Mouse (Mus musculus) embryo, embryonic 9.5 days (tissue): ENCODE data around the gene Crip1.

Experiments
- DNase-seq: peaks from one replicate; pipeline ENCODE4 v3.0.0-alpha.2; 2017; ENCODE audit errors: extremely low spot score

The Crip1 gene

DNA sequence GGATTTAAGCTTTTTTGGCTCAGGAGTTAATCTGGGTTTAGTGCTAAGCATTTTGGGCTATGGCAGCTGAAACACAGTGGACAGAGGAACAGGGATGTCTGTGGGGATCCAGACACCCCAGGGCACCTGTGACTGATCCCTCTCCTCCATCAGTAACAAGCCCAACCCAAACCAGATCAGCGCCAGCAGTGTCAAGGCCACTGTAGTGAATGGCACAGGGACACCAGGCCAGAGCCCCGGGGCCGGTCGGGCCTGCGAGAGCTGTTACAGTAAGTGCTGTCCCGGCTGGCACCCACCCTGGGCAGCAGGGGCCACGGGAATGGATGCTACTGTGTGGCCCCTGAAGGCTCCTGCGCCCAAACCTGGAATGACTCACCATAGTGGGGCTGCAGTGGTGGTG is 15.4 kb upstream of the Crip1 start:
- DNase-seq, result no peak

DNA sequence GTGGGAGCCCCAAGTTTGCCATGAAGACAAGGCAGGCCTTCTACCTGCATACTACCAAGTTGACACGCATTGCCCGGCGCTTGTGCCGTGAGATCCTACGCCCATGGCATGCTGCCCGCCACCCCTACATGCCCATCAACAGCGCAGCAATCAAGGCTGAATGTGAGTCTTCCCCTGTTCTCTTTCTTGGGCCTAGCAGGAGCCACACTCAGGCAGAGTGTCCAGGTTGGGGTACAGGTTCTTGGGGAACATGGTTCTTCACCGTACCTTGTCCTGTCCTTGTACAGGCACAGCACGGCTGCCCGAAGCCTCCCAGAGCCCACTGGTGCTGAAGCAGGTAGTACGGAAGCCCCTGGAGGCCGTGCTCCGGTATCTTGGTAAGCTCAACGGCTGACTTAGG is 14.5 kb upstream of the Crip1 start:
- DNase-seq, result no peak

DNA sequence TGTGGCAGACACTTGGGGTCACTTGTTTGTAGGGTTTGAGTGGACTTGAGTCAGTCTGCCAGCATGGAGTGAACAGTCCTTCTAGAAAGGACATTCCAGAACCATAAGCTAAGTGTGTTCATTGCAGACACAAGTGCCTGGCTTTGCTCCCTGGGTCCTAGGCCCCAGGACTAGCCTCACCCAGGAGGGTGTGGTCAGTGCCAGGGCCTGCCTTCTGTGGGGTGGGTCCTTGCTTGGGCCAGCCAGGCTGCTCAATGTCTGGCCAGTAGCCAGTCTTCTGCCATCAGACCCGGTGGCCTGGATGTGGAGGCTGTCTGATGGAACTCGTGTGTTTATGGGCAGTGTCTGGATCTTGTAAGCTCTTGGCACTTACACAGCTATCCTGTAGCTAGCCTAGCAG is 13.5 kb upstream of the Crip1 start:
- DNase-seq, result no peak

DNA sequence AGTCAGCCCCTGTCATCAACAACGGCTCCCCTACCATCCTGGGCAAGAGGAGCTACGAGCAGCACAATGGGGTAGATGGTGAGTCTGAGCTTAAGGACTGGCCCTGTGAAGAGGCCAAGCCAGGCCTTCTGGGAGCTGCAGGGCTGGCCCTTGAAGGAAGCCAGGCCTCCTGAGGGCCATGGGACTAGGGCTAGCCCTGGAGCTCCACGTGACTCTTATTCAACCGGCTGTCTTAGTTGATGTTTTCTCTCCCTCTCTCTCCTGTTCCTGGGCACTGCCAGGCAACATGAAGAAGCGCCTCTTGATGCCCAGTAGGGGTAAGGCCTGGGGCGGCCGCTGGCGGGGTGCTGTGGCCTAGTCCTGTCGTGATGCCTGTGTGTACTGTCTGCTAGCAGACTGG is 12.9 kb upstream of the Crip1 start:
- no peak for DNase-seq

DNA sequence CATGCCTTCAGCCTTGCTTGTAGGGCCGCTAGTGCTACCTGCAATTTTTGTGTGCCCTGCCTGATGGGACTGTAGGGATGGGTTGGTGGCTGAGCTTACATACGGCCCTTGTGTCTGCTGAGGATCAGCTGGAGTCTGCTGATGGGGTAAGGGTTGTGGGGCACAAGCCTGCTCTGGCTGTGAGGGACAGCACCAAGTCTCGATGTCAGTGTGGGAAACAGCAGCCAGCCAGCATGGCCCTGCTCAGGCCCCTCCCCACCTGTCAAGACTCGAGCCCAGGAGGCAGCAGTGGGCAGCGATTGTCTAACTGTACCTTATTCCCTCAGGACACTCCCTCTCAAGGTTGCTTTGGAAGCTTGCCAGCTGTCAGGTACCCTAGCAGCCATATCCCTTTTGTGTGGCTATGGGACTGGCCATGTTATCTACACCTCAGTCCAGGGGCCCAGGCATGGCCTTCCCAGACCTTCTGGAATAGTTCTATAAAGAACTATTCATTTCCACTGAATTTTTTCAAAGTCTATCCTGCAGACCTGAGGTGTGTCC is 12.2 kb upstream of the Crip1 start:
- no peak for DNase-seq

DNA sequence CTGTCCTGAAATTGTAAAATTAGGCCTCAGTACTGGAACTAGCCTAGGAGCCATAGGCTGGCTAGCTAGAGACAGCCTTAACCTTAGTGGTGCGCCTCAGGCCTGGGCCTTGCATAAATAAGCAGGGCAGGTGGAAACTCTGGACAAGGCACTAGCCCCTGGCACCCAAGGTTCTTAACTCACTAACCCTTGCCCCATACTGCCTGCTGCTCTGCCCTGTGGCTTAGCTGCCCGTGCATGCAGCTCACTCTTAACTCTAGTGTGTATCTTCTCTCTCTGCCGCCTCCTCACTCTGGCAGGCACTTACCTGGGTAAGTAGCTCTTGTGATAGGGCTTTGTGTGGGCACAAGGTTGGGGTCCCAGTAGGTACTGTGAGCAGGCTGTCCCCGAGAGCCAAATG is 11.6 kb upstream of the Crip1 start:
- no peak for DNase-seq

DNA sequence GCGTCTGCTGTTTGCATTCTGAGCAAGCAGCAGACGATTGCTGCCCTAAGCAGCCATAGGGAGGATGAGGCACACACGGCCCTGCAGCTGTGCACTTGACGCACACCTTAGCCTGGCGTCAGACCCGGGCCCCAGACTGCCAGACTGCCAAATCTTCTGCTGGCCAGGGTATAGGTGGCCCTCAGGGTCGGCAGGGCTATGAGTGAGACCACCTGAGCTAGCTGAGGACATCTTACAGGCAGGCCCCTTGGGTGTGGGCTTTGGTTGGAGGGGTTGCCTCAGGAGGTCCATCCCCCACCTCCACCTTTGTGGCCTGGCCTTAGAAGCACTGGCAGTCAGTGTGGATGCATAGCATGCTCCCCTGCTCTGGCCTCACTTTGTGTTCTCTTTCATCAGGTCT is 10.7 kb upstream of the Crip1 start:
- no peak for DNase-seq

DNA sequence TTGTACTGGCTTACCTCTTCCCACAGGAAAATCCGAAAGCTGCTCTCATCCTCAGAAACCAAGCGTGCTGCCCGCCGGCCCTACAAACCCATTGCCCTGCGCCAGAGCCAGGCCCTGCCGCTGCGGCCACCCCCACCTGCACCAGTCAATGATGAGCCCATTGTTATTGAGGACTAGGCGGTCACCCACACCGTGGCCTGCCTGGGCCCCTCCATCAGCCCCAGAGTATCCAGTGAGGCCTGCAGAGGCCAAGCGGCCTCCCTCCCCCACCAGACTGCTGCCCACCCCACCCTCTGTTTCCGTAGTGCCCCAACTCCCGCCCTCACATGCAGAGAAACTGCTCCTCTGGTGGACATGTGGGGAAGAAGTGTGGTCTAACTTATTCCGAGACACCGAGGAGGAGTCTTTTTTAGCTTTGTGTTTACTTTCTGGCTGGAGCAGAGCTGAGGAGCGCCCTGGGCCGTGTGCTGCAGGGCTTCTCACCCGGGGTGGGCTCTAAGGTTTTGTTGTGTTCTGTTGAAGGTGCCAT is 9.6 kb upstream of the Crip1 start:
- DNase-seq, result no peak

DNA sequence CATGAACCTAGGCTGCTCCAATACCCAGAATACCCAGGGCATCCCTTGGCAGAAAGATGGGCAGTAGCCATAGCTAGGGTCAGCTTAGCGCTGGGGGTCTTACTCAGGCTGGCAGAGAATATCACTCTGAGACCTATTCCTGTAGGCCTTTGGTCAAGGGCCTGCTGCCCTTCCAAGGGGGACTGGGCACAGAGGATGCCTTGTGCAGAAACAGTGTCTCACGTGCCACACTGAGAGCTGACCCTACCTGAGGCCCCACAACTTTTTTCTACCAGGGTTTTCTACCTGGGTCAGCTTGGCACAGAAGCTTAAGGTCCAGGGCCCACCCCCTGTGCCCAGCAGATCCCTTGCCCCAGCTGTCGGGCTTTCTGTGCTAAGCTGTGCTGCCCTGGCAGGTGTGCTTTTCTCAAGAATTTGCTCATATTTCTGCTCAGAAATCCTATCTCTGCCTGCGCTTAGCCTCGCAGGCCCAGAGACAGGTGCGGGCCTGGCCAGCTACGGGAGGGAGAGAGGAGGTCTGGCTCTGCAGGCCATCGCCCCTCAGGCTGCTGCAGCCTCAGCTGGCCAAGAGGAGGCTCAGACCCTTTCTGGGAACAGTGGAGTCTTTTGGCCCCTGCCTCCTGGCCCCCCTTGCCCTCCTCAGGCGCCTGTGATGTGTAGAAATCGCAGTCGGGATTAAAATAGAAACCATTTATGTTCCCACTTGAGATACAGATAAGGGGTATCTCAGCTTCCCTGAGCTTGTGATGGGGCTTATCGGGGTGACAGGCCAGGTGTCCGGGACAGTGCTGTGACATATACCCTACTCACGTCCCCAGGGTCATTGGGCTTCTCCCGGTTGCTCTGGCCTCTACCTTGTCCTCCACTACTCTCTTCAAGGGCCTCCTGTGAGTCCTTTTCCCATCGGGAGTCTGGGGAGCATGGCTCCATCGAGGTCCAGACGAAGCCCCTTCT is 8.6 kb upstream of the Crip1 start:
- DNase-seq, result no peak

DNA sequence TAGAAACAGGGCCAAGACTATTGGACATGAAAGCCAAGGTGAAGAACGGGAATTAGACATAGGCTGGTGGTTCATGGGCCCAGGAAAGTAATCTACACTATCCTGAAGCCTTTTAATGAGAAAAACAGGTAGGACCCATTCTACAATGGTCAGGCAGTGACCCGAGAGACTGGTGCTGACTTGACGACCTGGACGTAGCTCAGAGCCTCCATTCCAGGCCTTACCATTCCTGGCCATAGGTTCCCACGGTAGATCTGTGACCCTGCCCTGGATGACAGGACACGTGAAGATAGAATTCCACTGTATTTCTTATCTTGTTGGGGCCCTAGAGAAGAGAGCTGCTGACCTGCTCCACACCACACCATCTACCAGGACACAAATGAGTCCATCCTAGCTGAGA is 7.8 kb upstream of the Crip1 start:
- no peak for DNase-seq

DNA sequence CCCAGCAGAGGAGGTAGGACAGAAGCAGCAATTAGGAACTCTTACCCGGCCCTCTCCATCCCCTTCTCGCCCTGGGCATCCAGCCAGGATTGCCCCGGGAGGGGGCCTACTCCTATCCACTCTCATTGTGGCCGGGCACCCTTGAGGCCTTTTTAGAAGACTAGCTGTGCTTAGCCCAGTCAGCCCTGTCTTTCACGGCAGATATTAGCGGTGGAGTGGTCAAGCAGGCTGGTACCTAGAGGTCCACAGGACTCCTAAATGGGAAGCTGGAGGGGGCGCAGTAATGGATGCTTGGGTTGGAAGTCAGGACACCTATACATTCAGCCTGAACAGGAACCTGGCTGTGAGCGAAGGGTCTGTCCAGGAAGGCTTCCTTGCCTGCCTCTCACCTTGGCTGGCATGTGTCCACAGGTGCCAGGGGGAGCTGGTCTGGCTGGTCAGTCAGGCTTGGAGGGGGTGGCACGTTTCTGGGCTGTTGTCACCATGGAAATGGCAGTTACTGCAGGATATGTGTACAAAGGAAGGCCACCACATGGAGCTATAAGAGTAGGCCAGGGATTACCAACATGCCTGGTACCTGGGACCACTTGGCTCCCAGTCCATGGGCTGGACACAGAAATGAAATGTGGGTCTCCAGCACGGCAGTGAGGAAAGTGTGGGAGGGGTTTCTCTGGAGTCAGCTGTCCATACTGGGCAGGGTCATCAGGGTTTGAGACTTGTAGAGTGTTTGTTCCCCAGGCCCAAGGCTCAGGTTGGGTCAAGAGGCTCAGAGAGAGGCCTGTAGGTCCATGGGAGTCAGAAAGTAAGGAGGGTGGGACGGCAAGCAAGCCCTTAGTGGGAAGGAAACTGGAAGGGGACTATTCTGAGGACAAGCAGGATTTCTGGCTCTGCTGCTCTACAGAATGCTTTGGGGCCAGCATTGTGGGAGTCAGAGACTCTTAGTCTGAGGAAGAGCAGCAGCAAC is 6.9 kb upstream of the Crip1 start:
- DNase-seq, result peak; percentile 43

DNA sequence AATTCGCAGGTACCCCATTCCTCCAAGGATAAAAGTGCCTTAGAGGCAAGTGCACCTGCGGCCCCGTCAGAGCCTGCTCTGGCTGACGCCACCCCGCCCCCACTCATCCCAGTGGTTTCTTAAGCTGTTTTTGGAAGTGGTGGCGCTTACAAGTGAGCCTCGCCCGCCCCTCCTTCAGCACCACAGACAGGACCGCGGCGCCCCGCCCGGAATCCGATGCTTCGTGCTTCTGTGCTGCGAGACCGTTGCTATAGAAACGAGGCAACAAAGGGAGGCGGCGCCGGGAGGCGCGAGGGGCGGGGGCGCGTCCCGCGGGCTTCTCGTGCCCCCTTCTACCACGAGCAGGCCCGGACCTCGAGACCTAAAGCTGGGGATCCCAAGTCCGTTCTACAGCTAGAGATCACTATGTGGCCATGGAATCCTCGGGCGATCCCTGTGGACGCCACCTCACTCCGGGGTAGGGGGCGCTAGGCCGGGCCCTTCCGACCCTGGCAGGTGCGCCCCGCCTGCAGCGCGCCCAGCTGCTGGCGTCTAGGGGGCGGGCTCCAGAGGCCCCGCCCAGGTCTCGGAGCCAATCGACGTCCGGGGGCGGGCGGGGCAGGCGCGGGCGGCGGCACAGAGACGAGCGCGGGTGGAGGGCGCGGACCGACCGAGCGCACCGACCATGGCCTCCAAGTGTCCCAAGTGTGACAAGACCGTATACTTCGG is 6.1 kb upstream of the Crip1 start, which contains the start of gene Crip2:
TSS of gene Crip2 (plus strand) at position 329 of the 708 bp plus-strand sequence.
- peak; percentile 94 for DNase-seq

DNA sequence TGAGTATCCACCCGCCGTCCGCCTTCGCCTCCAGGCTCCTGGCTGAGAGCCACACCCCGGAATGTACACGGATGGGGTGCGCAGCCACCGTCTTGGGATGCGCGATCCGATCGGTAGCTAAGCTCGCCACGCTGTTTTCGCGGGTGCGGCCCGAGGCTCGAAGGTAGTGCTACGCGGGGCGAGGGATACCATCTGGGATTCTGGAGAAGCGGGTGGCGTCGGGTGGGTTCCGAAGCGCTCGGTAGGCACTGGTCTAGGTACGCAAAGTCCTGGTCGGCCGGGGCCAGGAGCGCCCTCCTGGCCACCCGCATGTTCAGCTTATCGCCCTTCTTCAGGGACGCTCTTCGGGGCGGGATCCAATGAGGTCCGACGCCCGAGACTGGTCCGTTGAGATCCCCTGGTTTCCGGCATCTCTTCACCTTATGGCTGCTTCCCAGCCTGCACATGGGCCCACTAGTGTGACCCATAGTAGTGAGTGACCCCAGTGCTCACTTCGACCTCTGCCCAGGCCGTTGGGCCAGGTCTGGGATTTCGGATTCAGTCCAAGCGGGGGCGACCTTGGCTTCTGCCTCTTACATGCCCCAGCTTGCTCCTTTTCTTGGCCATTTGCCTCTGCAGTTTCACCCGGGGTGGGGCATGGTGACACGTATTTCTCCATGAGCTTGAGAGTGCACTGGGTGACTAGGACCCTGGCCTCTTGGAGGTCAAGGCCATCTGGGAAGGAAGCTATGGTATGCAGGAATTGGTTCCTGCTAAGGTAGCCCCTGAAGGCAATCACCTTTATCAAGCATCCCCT is 5.3 kb upstream of the Crip1 start:
- no peak for DNase-seq

DNA sequence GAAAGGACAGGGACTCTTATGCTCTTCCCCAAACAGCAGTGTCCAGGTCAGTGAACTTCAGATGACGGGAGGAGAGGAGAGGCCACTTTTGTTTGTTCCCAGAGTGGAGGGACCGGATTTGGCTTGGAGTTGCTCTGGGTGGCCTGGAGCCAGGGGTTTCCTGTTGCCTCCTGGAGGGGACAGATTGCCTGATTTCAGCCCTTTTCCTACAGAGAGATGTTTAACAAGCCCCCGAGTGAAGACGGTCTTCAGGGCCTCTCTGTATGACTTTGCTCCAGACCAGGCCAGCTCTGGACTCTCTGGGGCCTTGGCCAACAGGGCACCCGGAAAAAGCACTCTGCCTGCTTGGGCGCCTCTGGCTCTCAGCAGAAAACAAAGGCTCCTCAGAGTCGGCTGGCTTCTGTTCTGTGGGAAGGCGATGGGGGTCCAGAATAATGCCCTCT is 4.6 kb upstream of the Crip1 start:
- DNase-seq, result no peak

DNA sequence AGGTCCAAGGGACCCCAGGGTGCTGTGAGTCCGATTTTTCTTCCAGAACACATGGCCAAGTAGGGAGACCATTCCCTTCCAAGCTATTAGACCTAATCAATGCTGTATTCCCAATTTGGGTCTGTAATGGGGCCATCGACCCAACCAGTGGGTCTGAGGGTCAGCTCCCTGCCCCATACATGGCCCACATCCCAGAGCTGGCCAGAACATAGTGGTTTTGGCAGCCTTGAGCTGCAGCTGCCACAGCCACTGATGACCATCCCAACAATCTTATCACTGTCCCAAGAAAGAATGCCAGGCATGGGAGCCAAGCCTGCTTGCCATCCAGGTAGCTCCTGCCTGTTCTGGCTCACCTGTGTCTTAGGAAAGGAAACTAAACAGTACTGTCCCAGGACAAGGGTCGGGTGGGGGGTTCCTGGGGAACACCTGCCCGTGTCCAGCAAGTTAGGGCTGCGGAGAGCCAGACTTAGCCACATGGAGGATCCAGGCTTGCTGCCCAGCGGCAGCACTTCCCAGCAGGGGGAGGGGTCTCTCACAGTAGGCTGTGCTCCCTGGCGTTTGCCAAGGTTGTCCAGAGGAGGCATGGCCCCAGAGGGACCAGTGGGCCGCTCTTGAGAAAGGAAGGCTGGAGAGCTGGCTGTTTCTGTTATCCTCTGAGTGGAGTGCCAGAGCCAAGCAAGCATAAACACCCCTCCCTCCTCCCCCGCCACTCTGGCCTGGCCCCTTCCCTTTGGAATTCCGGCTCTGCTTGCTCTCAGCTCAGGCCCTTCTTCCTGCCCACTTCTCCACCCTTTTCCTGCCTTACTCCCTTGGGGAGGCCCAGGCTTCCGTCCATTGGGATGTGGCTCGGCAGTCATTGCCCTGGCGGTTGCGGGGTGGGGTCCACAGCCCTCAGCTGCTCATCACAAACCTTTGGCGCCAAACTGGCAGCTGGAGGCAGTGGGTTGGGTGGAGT is 3.8 kb upstream of the Crip1 start:
- peak; percentile 59 for DNase-seq

DNA sequence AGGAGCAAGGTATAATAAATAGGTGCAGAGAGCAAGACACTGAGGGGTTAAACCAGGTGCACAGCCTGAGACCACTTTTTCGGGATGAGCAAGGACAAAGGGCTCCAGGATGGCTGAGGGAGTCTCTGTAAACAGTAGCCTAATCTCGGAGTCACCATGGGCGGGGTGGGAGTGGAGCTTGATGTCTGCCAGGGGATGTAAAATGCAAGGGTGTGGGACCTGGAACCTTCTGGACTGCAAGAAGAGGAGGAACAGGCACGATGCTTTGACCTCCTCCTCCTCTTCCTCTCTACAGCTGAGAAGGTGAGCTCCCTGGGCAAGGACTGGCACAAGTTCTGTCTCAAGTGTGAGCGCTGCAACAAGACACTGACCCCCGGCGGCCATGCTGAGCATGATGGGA is 3.0 kb upstream of the Crip1 start:
- no peak for DNase-seq

DNA sequence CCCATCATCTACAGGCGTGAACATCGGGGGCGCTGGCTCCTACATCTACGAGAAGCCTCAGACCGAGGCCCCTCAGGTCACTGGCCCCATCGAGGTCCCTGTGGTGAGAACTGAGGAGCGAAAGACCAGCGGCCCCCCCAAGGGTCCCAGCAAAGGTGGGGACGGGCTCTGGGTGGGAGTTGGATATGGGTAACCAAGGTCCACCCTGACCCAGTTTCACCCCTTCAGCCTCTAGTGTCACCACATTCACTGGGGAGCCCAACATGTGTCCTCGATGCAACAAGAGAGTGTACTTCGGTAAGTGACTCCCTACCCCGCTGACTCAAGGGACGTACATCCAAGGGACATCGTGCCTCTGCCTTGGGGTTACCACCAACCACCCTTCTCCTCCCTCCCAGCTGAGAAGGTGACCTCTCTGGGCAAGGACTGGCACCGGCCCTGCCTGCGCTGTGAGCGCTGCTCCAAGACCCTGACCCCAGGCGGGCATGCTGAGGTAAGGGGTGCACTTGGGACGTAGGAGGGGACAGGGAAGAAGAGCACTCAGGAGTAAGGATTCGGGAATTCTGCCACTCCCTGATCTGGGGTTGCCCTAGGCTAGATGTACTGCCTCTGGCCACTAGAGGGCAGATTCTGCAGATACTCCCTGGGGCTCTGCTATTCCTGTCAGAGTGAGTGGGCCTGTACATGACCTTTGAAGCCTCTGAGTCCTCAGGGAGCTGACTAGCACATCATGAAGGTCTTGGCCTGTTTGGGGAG is 1.9 kb upstream of the Crip1 start:
- DNase-seq, result peak; percentile 39

DNA sequence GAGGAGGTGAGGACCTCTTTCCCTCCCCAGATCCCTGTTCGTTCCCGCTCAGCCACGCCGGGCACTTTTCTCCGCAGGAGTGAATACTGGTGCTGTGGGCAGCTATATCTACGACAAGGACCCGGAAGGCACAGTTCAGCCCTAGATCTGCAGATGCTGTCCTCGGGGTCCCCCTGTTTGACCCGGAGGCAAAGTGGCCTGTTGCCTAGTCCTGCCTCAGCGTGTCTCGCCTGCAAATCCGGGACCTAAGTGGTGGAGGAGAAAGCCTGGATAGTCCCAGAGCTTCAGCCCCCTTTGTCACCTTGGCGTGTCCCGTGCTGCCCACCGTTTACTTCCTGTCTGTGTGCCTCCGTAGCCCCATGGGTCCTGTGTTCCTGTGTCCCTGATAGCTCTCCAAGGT is 1.2 kb upstream of the Crip1 start:
- no peak for DNase-seq

DNA sequence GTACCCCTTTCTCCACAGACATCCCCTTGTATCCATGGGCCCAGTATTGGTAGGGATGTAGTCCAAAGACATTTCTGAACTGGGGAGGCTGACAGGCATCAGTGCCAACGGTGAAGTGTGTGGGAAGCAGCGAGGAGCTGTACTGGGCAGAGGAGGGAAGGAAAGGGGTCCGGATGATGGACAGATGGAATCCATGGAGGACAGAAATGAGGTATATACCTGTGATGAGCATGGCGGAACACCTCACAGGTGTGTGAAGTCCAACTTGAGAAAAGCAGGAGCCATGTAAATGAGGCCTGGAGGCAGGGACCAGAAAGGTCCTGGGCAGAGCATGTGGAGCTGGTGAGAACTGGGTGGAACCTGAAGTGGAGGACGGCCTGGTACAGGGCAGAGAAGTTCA is 525 bp upstream of the Crip1 start:
- no peak for DNase-seq
